Mouse (Mus musculus) adrenal gland, postnatal 4 days (tissue): ENCODE data around the gene Aqp8. TPM values are rescaled to one million over a fixed set of nuclear protein-coding genes. Genes with fewer than 3 reads are reported as not detected.

Source experiments
- DNase-seq, 2 experiments: peaks; one replicate each; pipeline ENCODE4 v3.0.0; 2021 to 2022; ENCODE audit warnings: low spot score in 2 of 2, mixed read lengths in 2 of 2
- long read RNA-seq, 2 experiments: library from polyadenylated mRNA; stranded (forward); transcript quantifications; one replicate each; pipeline ENCODE4 v2.0.0; 2021
- total RNA-seq, 2 experiments: library from RNA; stranded (reverse); gene quantifications; 2 replicates each; pipeline ENCODE4 v1.2.3; 2021

Gene Aqp8
- 1 to 10 TPM; 1.1 to 5.4 TPM for total RNA-seq
- long read RNA-seq, experiment 1, transcript Aqp8-201 (6 exons, 1,487 nt): major isoform, 10 of 12 reads
- long read RNA-seq, experiment 1, partial matches to known transcripts: 1 of 12 reads
- long read RNA-seq, experiment 1, other reads (novel, unspliced or antisense): 0 of 12 reads
- long read RNA-seq, experiment 2: 0 reads

GRCm38 (mm10) chr7:123462070-123462501 lies at the start of gene Aqp8:
Gene Aqp8, plus strand, starts transcription at chr7:123462291.
- DNase-seq: peak in 1 of 2 experiments; percentile 7

- DNase-seq: no peak
Measured at GRCm38 (mm10) chr7:123416803-123417202, 45.3 kb upstream of the Aqp8 start.

GRCm38 (mm10) chr7:123417661-123418060 lies 44.4 kb upstream of the Aqp8 start:
- no peak for DNase-seq

GRCm38 (mm10) chr7:123419984-123420383 lies 42.1 kb upstream of the Aqp8 start:
- DNase-seq: no peak

GRCm38 (mm10) chr7:123421958-123422357 lies 40.1 kb upstream of the Aqp8 start:
- no peak for DNase-seq

GRCm38 (mm10) chr7:123424281-123424680 lies 37.8 kb upstream of the Aqp8 start:
- no peak for DNase-seq

- no peak for DNase-seq
Measured at GRCm38 (mm10) chr7:123425134-123425757, 36.8 kb upstream of the Aqp8 start.

- no peak for DNase-seq
Measured at GRCm38 (mm10) chr7:123429624-123430410, 32.3 kb upstream of the Aqp8 start.

GRCm38 (mm10) chr7:123430411-123430705 lies 31.7 kb upstream of the Aqp8 start:
- DNase-seq: no peak

- DNase-seq: no peak
Measured at GRCm38 (mm10) chr7:123431206-123431605, 30.9 kb upstream of the Aqp8 start.

GRCm38 (mm10) chr7:123442079-123442478 lies 20.0 kb upstream of the Aqp8 start:
- DNase-seq: no peak

GRCm38 (mm10) chr7:123448794-123449193 lies 13.3 kb upstream of the Aqp8 start:
- no peak for DNase-seq

- no peak for DNase-seq
Measured at GRCm38 (mm10) chr7:123449676-123450075, 12.4 kb upstream of the Aqp8 start.

GRCm38 (mm10) chr7:123450515-123450914 lies 11.6 kb upstream of the Aqp8 start:
- DNase-seq: no peak

- DNase-seq: no peak
Measured at GRCm38 (mm10) chr7:123452551-123452950, 9.5 kb upstream of the Aqp8 start.

GRCm38 (mm10) chr7:123453066-123453465 lies 9.0 kb upstream of the Aqp8 start:
- no peak for DNase-seq

- no peak for DNase-seq
Measured at GRCm38 (mm10) chr7:123455088-123455487, 7.0 kb upstream of the Aqp8 start.

GRCm38 (mm10) chr7:123458309-123458708 lies 3.8 kb upstream of the Aqp8 start:
- no peak for DNase-seq

GRCm38 (mm10) chr7:123459247-123459646 lies 2.8 kb upstream of the Aqp8 start:
- DNase-seq: no peak

- DNase-seq: no peak
Measured at GRCm38 (mm10) chr7:123461316-123461715, 775 bp upstream of the Aqp8 start.

GRCm38 (mm10) chr7:123463569-123463968 lies 1.5 kb downstream of the Aqp8 start:
- DNase-seq: no peak

GRCm38 (mm10) chr7:123465692-123466387 lies 3.7 kb downstream of the Aqp8 start:
- peak; percentile 13 to 31 for DNase-seq
